Mouse (Mus musculus) kidney, adult 2 months (tissue): ENCODE results near the gene Wnt7b. TPM values are rescaled to one million over a fixed set of nuclear protein-coding genes. Genes with fewer than 3 reads are reported as not detected.
A peak's percentile ranks its signal among the peaks of the same experiment; 100 is the strongest.

ENCODE experiments used
- DNase-seq: peaks from one replicate; pipeline ENCODE4 v3.0.0; 2021
- H3K27ac ChIP-seq: fragments of 200-500 bp; 2 replicates; pipeline ENCODE4 v1.5.1; 2012; ENCODE audit warnings: low read depth, low read length, control low read depth, inconsistent platforms; ENCODE audit not compliant: insufficient read depth
- H3K27me3 ChIP-seq: fragments of 200-500 bp; replicated peaks from 2 replicates; pipeline ENCODE4 v1.6.1; 2012; ENCODE audit warnings: mild to moderate bottlenecking, moderate library complexity, low read length, inconsistent platforms; ENCODE audit not compliant: control insufficient read depth, insufficient read depth
- H3K36me3 ChIP-seq: fragments of 200-500 bp; 2 replicates; pipeline ENCODE4 v1.6.1; 2012; ENCODE audit warnings: mild to moderate bottlenecking, moderate library complexity, low read length, inconsistent platforms; ENCODE audit not compliant: control insufficient read depth, insufficient read depth
- H3K4me1 ChIP-seq: fragments of 200-500 bp; 2 replicates; pipeline ENCODE4 v1.6.1; 2011; ENCODE audit warnings: low read length; ENCODE audit not compliant: control insufficient read depth, insufficient read depth
- H3K4me3 ChIP-seq: fragments of 200-500 bp; 2 replicates; pipeline ENCODE4 v1.5.1; 2011; ENCODE audit warnings: mild to moderate bottlenecking, low read depth, low read length, control low read depth; ENCODE audit not compliant: insufficient read depth
- CTCF ChIP-seq: fragments of 200-500 bp; conservative IDR thresholded peaks from 2 replicates; pipeline ENCODE4 v1.5.1; 2011; ENCODE audit warnings: low read depth, mild to moderate bottlenecking, control low read depth, low read length, moderate library complexity, mixed read lengths; ENCODE audit not compliant: insufficient read depth, insufficient read length
- POLR2A ChIP-seq: fragments of 200-500 bp; IDR thresholded peaks from one replicate; pipeline ENCODE4 v1.6.1; 2011; ENCODE audit warnings: low read depth, low read length, control low read depth
- WGBS: fragments of 180-500 bp; shearing (Covaris S2); methylation state at CpG from one replicate; pipeline ENCODE4 v1.1.7; 2018; 5-methylcytosine and 5-hydroxymethylcytosine counted together
- polyA plus RNA-seq: library from polyadenylated mRNA; depleted of rRNA; stranded (reverse); fragments of >200 nt; gene quantifications from 2 replicates; pipeline ENCODE4 v1.2.3, GENCODE M21; 2012

The Wnt7b gene
- polyA plus RNA-seq, 1 experiment = 12.8 TPM

GRCm38 (mm10) chr15:85576511-85577440, 5.5 kb downstream of the Wnt7b start:
- no peak for DNase-seq
- no peaks in the 10 kb centered on the region for H3K36me3 ChIP-seq
- TF ChIP-seq CTCF (no peak), POLR2A (no peak)
- 15% methylated on average over 60 of the region's 61 CpGs for WGBS
- no peak overlapping the region for H3K4me3 ChIP-seq
- H3K27me3 ChIP-seq = peaks cover 3% of the 10 kb centered on the region; the same call in 1 of the 2 replicates
- H3K27ac ChIP-seq = no peak overlapping the region
- no peaks in the 10 kb centered on the region for H3K4me1 ChIP-seq

- 22% methylated on average over 20 of the region's 20 CpGs for WGBS
- Histone ChIP-seq H3K27me3 (peaks cover 3% of the 10 kb centered on the region; the same call in 1 of the 2 replicates), H3K27ac (no peak overlapping the region), H3K36me3 (no peaks in the 10 kb centered on the region), H3K4me1 (no peaks in the 10 kb centered on the region), H3K4me3 (no peak overlapping the region)
- DNase-seq = no peak
- TF ChIP-seq POLR2A (no peak), CTCF (no peak)
Measured at GRCm38 (mm10) chr15:85576110-85576509, 6.2 kb downstream of the Wnt7b start.

GRCm38 (mm10) chr15:85574558-85574957, 7.7 kb downstream of the Wnt7b start:
- Histone ChIP-seq H3K27me3 (peaks cover 3% of the 10 kb centered on the region; the same call in 1 of the 2 replicates), H3K36me3 (no peaks in the 10 kb centered on the region), H3K27ac (no peak overlapping the region), H3K4me1 (no peaks in the 10 kb centered on the region), H3K4me3 (no peak overlapping the region)
- 82% methylated on average over 8 of the region's 8 CpGs for WGBS
- no peak for DNase-seq
- no peak for TF ChIP-seq CTCF
- no peak for TF ChIP-seq POLR2A

GRCm38 (mm10) chr15:85574086-85574485, 8.2 kb downstream of the Wnt7b start:
- DNase-seq = no peak
- 77% methylated on average over 5 of the region's 5 CpGs for WGBS
- no peak overlapping the region for H3K4me3 ChIP-seq
- TF ChIP-seq CTCF = no peak
- no peak for TF ChIP-seq POLR2A
- H3K27me3 ChIP-seq = peaks cover 3% of the 10 kb centered on the region; the same call in 1 of the 2 replicates
- H3K36me3 ChIP-seq = no peaks in the 10 kb centered on the region
- no peak overlapping the region for H3K27ac ChIP-seq
- H3K4me1 ChIP-seq = no peaks in the 10 kb centered on the region

GRCm38 (mm10) chr15:85572619-85573254, 9.5 kb downstream of the Wnt7b start:
- Histone ChIP-seq H3K4me3 (no peak overlapping the region), H3K4me1 (no peaks in the 10 kb centered on the region), H3K27me3 (peaks cover 3% of the 10 kb centered on the region; the same call in 1 of the 2 replicates), H3K27ac (no peak overlapping the region), H3K36me3 (no peaks in the 10 kb centered on the region)
- TF ChIP-seq CTCF (no peak), POLR2A (no peak)
- WGBS = 67% methylated on average over 8 of the region's 8 CpGs
- no peak for DNase-seq

- no peak overlapping the region for H3K4me3 ChIP-seq
- TF ChIP-seq CTCF (peak; percentile 57), POLR2A (no peak)
- no peaks in the 10 kb centered on the region for H3K36me3 ChIP-seq
- peak; percentile 57 for DNase-seq
- no peaks in the 10 kb centered on the region for H3K4me1 ChIP-seq
- 69% methylated on average over 8 of the region's 8 CpGs for WGBS
- no peak overlapping the region for H3K27ac ChIP-seq
- H3K27me3 ChIP-seq = no peaks in the 10 kb centered on the region
Measured at GRCm38 (mm10) chr15:85569995-85570734, 12.1 kb downstream of the Wnt7b start.
